Mouse (Mus musculus): ENCODE measurements at regions not wholly inside any gene's neighbourhood (a gene's known extent, or its start where the extent isn't known, plus 50 kb on each side); places are given as distances from the start of the nearest gene placed in this dataset.

GRCm38 (mm10) chr16:55521421-55521971 is 223.7 kb upstream of the Zpld1 start:
- TF ChIP-seq CTCF (IDR thresholded peaks at IDR 0.05; ENCODE audit: low read depth) (no peak), EP300 (IDR thresholded peaks at IDR 0.05; ENCODE audit: low read depth) (no peak)
